Mouse (Mus musculus): ENCODE measurements around the gene Gm34653.
"Not testable (repeated sequence)": the region's sequence is repeated elsewhere in the genome, so short reads cannot be mapped to it uniquely, and the experiment has no call there.

Gm34653 gene

DNA sequence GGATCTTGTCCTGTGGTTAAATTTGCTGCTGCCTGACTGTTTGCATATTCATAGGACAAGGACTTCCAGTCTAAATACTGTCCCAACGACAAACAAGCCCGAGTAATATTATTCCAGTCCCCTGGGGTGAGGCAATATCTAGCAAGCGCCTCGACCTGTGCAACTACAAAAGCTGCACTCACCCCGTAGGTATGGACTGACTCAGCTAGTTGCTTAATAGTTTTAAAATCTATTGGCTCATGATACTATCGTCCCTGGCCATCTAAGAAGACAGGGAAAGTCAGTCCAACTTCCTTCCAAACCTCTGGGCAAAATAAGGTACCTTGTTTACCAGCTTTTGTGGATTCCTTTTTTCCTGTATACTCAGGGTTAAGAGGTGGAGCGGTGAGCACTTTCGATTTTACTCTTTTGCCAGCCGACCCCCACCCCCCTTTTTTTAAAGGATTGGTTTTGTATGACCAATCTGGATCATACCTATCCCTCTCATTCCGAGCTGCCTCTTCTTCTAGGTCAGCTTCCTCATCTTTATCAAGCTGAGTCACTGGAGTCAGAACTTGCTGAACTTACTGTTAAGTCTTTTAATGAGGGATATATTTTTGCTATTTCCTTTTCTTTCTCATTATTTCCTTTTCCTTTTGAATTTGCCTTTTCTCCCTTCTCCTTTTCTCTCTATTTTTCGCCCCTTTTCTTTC lies at the start of gene Gm34653:
TSS of gene Gm34653 (plus strand) at position 242 of the 692 bp plus-strand sequence.
- not testable (repeated sequence) for DNase-seq (ENCODE audit: low spot score)

DNA sequence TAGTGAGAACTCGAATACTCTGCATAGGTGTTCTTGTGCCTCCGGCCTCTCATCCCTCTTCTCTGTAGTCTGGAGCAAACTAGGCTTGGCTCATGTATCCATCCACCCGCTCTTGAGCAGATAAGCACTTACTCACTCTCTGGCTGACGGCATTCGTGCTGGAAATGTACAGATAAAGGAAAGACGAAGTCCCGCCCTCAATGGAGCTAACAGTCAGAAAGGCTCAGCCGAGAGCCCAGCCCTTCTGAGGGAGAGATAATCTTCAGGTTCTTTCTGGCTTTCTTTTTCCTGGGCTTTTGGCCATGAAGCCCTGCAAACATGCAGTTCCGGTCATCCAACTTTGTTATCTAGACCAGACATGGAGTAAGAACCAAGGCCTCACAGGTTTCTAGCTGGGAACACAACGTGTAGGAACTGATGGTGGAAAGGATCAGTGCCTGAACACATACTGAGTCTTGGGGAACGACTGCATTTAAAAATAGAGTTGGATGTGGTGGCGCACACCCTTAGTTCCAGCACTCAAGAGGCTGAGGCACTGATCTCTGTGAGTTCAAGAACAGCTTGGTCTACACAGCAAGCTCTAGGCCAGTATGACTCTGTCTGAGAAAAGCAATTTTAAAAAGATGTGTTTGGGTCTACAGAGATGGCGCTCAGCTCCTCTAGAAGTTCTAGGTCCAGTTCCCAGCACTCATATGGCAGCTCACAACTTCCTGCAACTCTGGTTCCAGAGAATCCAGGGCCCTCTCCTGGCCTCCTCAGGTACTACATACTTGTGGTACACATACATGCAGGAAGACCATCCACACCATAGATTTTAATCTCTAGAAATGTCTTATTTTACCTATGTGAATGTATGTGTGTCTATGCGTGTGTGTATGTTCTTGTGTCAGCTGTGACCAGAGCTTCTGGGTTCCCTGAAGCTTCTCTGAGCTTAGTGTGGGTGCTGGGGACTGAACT lies 49.5 kb upstream of the Gm34653 start:
- DNase-seq (ENCODE audit: low spot score), result peak; percentile 35

DNA sequence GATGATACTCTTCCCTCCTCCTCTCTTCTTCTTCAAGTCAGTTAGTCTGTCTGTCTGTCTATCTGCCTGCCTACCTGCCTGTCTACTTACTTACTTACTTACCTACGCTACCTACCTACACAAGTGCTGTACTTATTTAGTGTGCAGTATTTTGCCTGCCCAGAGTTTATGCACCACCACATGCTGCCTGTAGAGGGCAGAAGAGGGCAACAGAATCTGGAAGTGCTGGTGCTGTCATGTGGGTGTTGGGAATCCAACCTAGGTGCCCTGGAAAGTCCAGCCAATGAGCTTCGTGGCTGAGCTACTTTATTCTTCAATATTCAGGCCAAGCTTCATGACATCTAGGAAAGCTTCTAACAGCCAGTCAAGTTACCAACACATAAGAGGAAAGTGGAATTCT lies 48.7 kb upstream of the Gm34653 start:
- DNase-seq (ENCODE audit: low spot score), result no peak

DNA sequence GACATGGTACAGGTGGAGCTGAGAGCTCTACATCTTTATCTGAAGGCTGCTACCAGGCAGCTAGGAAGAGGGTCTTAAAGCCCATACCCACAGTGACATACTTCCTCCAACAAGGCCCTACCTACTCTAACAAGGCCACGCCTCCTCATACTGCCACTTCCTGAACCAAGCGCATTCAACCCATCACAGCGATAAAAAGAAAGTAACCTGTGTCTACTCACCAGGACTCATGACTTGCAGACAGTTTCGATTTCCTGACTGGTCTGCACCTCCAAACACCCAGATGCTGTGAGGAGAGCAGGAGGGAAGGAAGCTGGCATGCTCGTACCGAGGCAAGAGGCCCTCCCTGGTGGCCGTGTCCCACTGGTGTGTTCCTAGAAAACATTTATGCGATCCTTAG lies 42.5 kb upstream of the Gm34653 start:
- DNase-seq (ENCODE audit: low spot score), result no peak

DNA sequence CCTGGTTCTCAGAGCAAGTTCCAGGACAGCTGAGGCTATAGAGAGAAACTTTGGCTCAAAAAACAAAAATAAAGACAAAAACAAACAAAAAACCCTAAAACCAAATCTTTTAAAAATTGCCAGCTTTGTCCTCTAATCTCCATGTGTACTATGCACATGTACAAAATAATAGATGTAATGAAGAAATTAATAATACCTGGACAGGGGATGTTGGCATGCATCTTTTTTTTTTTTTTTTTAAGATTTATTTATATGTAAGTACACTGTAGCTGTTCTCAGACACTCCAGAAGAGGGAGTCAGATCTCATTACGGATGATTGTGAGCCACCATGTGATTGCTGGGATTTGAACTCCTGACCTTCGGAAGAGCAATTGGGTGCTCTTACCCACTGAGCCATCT lies 40.3 kb upstream of the Gm34653 start:
- DNase-seq (ENCODE audit: low spot score), result not testable (repeated sequence)

DNA sequence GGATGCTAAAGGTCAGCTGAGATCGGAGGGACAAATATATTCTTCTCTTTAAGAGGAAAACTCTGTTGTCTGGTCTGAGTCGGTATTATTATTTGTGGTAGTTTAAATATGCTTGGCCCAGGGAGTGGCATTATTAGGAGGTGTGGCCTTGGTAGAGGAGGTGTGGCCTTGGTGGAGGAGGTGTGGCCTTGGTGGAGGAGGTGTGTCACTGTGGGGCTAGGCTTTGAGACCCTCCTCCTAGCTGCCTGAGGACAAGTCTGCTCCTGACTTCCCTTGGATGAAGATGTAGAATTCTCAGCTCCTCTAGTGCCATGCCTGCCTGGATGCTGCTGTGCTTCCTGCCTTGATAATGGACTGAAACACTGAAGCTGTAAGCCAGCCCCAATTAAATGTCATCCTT lies 38.3 kb upstream of the Gm34653 start:
- no peak for DNase-seq (ENCODE audit: low spot score)

GRCm38 (mm10) chr2:34795426-34795825 lies 37.4 kb upstream of the Gm34653 start:
- DNase-seq (ENCODE audit: low spot score), result no peak

GRCm38 (mm10) chr2:34799357-34800256 lies 33.2 kb upstream of the Gm34653 start, which contains the start of gene Rabepk:
Gene Rabepk, minus strand, starts transcription at chr2:34799912.
- peak; percentile 84 for DNase-seq (ENCODE audit: low spot score)

- DNase-seq (ENCODE audit: low spot score), result no peak
These were observed 32.4 kb upstream of the Gm34653 start for GRCm38 (mm10) chr2:34800371-34800770.

DNA sequence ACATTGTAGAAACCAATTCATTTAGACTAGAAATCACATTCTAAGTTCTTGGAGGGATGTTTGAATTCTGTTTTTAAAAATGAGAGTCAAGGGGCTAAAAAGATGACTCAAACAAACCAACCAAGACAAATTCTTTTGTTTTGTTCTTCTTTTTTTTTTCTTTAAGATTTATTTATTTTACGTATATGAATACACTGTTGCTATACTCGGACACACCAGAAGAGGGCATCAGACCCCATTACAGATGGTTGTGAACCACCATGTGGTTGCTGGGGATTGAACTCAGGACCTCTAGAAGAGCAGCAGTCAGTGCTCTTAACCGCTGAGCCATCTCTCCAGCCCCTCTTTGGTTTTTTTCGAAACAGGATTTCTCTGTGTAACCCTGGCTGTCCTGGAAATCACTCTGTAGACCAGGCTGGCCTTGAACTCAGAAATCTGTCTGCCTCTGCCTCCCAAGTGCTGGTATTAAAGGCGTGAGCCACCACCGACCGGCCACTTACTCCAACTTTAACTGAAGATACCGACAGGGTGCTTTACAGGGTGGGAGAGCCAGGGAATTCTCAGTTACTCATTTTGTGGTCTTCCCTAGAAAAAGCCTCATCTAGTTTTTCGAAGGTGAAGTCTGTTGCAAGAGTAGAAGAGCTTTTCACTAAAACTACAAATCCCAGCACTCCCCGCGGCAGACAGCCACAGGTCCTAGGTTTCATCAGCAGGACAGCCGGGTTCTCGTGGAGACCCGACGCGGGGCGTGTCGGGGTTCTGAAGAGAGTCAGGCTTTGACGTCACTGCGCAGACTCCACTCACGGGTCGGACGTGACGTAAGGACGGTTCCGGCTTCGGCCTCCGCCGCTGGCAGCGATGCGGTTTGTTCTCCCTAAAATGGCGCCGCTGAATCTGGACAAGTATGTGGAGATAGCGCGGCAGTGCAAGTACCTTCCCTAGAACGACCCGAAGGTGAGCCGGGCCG lies 31.0 kb upstream of the Gm34653 start:
- peak; percentile 99 for DNase-seq (ENCODE audit: low spot score)

- DNase-seq (ENCODE audit: low spot score), result peak; percentile 50
These were observed 30.1 kb upstream of the Gm34653 start for GRCm38 (mm10) chr2:34802565-34803245.

GRCm38 (mm10) chr2:34803746-34804145 lies 29.1 kb upstream of the Gm34653 start:
- no peak for DNase-seq (ENCODE audit: low spot score)

DNA sequence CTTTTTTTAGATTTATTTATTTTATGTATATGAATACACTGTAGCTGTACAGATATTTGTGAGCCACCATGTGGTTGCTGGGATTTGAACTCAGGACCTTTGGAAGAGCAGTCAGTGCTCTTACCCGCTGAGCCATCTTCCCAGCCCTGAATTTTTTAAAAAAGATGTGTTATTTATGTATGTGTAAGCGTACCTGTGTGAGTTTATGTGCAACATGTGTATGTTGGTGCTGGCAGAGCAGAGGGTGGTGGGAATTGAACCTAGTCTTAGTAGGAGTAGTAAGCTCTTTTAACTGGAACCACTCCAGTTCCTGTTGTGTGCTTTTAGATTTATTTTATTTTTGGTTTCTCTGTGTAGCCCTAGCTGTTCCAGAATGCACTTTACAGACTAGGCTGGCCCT lies 28.6 kb upstream of the Gm34653 start:
- no peak for DNase-seq (ENCODE audit: low spot score)

DNA sequence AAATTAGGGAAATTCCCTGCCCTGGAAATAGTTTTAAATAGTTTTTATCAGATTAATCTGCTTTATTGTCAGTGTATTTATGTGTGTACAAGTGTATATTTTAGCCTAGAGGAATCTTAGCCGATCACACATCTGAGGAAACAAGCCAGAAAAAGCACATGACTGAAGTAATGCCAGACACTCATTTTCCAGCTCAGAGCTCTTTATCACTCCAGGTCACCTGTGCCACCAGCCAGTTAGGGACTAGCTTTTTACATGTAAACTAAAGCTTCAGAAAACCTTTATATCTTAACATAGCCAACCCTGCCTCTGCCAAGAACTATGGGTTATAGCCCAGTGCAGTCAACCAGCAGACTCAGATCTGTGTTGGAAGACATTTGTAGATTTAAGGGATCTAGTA lies 28.0 kb upstream of the Gm34653 start:
- DNase-seq (ENCODE audit: low spot score), result no peak

- DNase-seq (ENCODE audit: low spot score), result no peak
These were observed 27.4 kb upstream of the Gm34653 start for GRCm38 (mm10) chr2:34805364-34805950.

DNA sequence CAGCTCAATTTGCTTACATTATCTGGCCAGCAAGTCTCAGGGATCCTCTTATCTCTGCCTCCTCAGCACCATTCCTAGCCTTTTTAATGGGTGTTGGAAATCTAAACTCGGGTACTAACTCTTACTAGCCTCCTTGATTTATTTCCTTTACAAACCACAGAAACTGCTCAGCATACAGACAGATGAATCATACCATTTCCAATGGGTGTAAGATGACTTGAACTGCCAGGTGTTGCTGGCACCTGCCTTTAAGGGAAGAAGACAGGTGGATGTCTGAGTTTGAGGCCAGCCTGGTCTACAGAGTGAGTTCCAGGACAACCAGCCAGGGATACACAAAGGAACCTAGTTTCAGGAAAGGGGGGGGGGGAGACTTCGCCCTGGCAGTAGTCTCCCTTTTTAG lies 24.8 kb upstream of the Gm34653 start:
- no peak for DNase-seq (ENCODE audit: low spot score)

GRCm38 (mm10) chr2:34809568-34809967 lies 23.2 kb upstream of the Gm34653 start:
- DNase-seq (ENCODE audit: low spot score), result no peak

DNA sequence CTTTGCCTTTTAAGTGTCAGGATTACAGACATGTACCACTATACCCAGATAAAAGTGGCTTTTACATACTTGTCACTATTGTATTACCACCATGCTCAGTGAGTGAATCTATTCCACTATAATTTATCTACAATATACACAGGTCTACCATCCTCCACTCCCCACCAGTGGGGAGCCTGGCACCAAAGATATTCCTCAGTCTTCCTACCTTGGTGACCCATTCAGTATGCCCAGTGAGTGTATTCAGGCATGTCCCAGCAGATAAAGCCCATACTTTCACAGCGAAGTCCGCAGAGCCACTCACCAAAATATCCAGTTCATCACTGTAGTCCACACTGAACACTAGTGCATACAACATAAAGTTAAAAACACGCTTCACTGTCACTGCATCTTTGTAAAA lies 22.0 kb upstream of the Gm34653 start:
- DNase-seq (ENCODE audit: low spot score), result no peak

DNA sequence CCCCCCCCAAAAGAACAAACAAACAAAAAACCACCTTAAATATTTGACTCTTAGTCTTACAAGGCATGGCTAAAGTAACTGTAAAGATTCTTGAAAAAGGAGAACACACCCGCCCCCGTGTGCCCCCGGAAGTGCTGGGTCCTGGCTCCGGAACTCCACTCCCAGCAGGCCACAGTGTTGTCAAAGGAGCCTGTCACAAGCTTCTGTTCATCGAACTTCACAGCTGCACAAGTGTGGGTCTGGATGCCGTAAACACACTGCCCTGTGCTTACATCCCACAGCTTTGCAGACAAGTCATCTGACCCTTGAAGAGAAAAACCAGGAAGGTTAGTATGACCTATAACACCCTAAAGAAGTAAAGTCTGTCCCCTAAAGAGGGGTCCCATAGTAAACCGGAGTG lies 20.1 kb upstream of the Gm34653 start:
- DNase-seq (ENCODE audit: low spot score), result no peak

GRCm38 (mm10) chr2:34815893-34816292 lies 16.9 kb upstream of the Gm34653 start:
- not testable (repeated sequence) for DNase-seq (ENCODE audit: low spot score)

All from MN1 (cell line).